Mouse (Mus musculus) kidney, adult 2 months (tissue): ENCODE measurements around the gene Ubash3b.

Experiments used
- CTCF ChIP-seq: fragments of 200-500 bp; conservative IDR thresholded peaks from 2 replicates; pipeline ENCODE4 v1.5.1; 2011; ENCODE audit warnings: low read depth, mild to moderate bottlenecking, control low read depth, low read length, moderate library complexity, mixed read lengths; ENCODE audit not compliant: insufficient read depth, insufficient read length
- POLR2A ChIP-seq: fragments of 200-500 bp; IDR thresholded peaks from one replicate; pipeline ENCODE4 v1.6.1; 2011; ENCODE audit warnings: low read depth, low read length, control low read depth

- no peak for TF ChIP-seq POLR2A
- no peak for TF ChIP-seq CTCF
Observed at GRCm38 (mm10) chr9:41126723-41127122, 34.8 kb downstream of the Ubash3b start.
